Mouse (Mus musculus): ENCODE measurements around the gene Cd96.
"Not testable (repeated sequence)": the region's sequence is repeated elsewhere in the genome, so short reads cannot be mapped to it uniquely, and the experiment has no call there.

- not testable (repeated sequence) for TF ChIP-seq POLR2A (IDR thresholded peaks at IDR 0.05; ENCODE audit: low read depth, low read length); CTCF (IDR thresholded peaks at IDR 0.05; ENCODE audit: extremely low read depth, insufficient read length, insufficient replicate concordance, low read depth, low read length)
Measured at GRCm38 (mm10) chr16:46154832-46155231, 34.8 kb upstream of the Cd96 start, which contains the start of gene Gm4737.
